Mouse (Mus musculus): ENCODE measurements around the gene 1700003F12Rik.

The 1700003F12Rik gene

GRCm38 (mm10) chr2:154576876-154577743 lies 30.2 kb downstream of the 1700003F12Rik start:
- DNase-seq (ENCODE audit: low spot score), result no peak

DNA sequence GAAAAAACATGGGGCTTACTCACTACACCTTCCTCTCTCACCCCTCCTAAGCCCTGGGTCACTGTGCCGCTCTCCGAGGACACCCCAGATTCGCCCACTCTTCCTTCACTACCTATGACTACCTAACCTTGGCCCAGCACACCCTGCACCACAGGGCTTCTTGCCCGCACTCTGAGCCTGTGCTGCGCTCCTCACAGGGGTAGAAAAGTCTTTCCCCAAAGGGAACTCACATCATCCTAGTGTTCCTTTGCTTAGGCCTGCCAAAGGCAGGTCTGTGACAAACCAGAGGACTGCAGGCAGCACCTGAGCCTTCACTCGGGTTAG lies 30.8 kb downstream of the 1700003F12Rik start:
- no peak for DNase-seq (ENCODE audit: low spot score)

DNA sequence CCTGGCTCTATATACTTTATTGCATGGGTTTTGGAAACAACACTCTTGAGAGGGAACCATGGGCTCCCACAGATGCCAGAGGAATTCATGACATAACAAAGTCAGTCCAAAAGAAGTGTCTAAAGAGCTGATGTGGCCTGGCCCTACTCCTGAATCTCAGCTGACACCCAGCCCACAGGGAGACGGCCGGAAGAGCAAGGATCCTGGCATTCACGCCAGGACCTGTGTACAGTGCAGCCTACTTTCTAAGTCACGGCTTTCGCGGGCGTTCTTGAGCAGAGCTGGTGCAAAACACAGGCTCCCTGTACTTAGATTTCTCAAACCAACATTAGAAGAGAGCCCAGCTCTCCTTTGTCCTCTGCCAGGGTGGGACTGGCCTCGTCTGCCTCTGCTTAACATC lies 33.7 kb downstream of the 1700003F12Rik start:
- DNase-seq (ENCODE audit: low spot score), result no peak

GRCm38 (mm10) chr2:154581421-154581820 lies 34.5 kb downstream of the 1700003F12Rik start:
- no peak for DNase-seq (ENCODE audit: low spot score)

DNA sequence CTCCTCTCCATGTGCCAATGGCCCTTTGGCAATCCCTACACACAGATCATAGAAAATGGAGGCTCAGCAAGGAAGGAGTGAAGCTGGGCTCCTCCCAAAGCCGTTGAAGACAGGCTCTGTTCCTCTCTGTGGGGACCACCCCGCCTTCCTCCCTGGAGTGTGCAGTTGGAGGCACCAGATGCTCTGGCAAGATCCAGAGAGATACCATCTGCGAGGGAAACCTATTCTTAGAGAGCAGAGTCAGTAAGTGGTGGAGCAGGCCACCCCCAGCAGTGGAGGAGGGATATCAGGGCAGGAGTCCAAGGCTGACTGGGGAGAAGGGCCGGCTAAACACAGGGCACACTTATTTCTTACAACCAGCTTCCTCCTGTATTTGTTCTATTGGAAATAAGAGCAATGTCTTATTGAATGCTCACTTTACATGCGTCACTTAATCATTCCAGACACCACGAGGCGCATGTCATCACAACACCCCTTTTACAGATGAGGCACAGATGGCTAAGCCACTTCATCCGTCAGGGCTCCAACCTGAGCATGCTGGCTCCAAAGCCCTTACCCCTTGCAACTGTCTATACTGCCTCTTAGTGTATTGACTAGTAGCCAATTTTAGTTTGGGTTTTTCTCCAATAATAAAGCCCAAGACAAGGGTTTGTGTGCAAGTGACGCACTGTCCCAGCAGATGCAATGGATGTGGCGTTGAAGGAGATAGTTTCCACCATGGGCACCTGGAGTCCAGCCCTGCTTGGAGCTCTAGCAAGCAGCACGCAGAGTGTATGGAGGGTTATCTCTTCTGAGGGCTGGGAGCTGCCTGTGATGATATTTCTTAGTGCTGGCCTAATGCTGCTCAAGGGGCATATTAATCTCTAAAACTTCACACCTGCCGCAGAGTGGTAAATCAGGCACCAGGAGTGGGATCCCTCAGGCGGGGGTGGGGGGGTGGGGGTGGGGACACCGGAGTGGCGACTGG lies 37.3 kb downstream of the 1700003F12Rik start:
- no peak for DNase-seq (ENCODE audit: low spot score)

GRCm38 (mm10) chr2:154584931-154585601 lies 38.2 kb downstream of the 1700003F12Rik start:
- no peak for DNase-seq (ENCODE audit: low spot score)

- no peak for DNase-seq (ENCODE audit: low spot score)
Observed at GRCm38 (mm10) chr2:154586405-154586804, 39.5 kb downstream of the 1700003F12Rik start.

DNA sequence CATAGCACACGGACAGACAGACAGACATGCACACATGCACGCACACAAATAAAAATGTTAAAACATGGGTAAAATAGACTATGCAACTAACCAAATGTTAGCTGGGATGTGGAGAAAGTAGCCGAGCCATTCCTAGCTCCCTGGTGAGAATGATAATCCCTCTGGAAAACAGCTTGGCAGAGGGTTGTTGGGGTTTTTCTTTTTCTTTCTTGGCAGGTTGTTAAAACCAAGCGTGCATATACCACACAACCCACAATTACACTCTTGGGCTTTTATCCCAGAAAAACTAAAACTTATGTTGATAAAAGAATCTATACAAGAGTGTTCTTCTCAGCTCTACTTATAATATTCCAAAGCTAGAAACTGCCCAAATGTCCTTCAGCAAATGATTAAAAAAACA lies 42.2 kb downstream of the 1700003F12Rik start:
- DNase-seq (ENCODE audit: low spot score), result no peak

- DNase-seq (ENCODE audit: low spot score), result no peak
Observed at GRCm38 (mm10) chr2:154591239-154591638, 44.4 kb downstream of the 1700003F12Rik start.

DNA sequence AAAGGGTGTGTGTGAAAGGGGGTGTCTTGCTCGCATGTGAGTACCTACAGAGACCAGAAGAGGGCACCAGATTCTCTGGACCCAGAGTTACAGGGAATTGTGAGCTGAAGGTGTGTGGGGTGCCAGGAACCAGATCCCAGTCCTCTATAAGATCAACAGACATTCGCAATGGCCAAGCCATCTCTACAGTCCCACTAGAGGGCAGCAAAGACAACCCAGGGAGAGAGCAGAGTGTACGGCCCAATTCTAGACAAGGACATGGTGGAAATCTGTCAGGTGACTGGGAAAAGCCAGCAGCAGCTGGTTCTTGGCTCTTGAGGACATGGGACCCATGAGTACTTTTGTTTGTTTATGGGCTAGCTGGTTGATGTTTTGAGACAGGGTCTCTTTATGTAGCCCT lies 46.1 kb downstream of the 1700003F12Rik start:
- no peak for DNase-seq (ENCODE audit: low spot score)

- no peak for DNase-seq (ENCODE audit: low spot score)
Observed at GRCm38 (mm10) chr2:154595775-154596174, 48.9 kb downstream of the 1700003F12Rik start.

GRCm38 (mm10) chr2:154597399-154597798 lies 50.5 kb downstream of the 1700003F12Rik start:
- no peak for DNase-seq (ENCODE audit: low spot score)
